Mouse (Mus musculus): ENCODE data around the gene Ciz1. TPM values are rescaled to one million over a fixed set of nuclear protein-coding genes. Genes with fewer than 3 reads are reported as not detected.

The Ciz1 gene
- polyA plus RNA-seq (2016; fragmentation: Nextera tagmentation; extraction: Ambion mirVana), result 61.5 TPM in 2 replicates

DNA sequence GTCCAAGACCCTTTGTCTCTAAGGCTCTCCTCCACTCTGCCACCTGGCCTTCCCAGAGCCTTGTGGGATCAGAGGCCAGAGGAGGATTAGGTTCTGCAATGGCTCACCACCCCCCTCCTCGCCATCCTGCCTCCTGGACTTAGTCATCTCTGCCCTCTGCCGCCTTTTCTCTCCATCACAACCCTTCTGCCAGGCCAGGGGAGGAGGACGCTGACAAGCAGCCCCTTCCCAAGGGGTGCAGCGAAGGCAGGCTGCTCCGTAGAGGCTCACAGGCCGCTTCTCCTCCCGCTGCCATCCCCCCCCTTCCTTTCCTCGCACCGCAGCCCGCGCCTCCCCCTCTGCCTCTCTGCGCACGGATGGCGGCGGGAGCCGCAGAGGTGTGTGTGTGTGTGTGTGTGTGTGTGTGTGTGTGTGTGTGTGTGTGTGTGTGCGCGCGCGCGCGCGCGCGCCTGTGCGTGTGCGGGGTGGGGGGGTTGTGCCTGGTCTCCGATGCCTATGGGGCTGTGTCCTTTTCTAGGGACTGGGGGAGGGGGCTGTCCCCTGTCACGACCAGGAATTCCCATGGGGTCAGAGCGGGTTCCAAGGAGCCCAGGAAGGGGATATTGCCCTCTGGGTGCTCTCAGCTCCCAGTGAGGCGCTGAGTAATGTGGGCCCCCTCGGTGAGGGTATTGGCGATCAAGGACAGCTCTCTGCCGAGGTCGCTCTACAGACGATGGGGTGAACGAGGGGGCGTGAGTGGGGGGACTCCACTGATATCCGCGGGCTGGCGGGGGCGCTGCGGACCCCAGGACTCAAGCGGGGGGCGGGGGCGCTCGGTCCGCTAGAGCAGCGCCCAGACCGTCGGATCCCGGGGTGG, at the start of gene Ciz1:
Gene Ciz1, plus strand, starts transcription at position 177 of the 856 bp plus-strand sequence.
- peaks cover 35% of the 10 kb centered on the region for H3K27me3 ChIP-seq
- H3K9ac ChIP-seq (replicated peaks), result peak within 1 kb of the TSS; percentile 76
- WGBS, result 2% methylated on average over 34 of the region's 52 CpGs
- peak within 1 kb of the TSS; percentile 86 for H3K27ac ChIP-seq (replicated peaks)
- H3K4me2 ChIP-seq (replicated peaks), result peak within 1 kb of the TSS; percentile 78
- H3K36me3 ChIP-seq, result no peaks in the 10 kb centered on the region
- H3K4me1 ChIP-seq, result peaks cover 26% of the 10 kb centered on the region
- peak; percentile 53 for ATAC-seq (ENCODE audit: low FRiP score, low read depth)
- H3K4me3 ChIP-seq, result peak within 1 kb of the TSS; percentile 54
- no peaks in the 10 kb centered on the region for H3K9me3 ChIP-seq

DNA sequence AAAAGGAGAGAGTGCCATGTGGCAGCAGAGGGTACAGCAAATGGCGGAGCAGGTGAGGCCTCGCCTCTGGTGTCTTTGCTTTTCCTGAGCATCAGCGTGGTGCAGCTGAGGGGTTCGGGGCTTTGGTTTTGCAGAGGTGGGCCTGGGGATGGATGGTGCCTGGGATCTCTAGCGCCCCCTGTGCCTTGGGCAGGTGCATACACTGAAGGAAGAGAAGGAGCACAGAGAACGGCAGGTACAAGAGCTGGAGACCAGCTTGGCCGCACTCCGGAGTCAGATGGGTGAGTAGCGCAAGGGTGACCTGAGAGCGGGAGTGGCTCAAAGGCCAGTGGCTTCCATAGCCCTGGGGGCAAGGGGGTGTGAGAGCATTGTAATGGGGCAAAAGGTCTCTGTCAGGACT, 49.2 kb upstream of the Ciz1 start:
- no peak overlapping the region for H3K9ac ChIP-seq (replicated peaks)
- H3K27ac ChIP-seq (replicated peaks), result no peak overlapping the region
- peaks cover 84% of the 10 kb centered on the region for H3K36me3 ChIP-seq
- no peaks in the 10 kb centered on the region for H3K27me3 ChIP-seq
- 89% methylated on average over 10 of the region's 10 CpGs for WGBS
- H3K4me1 ChIP-seq, result no peaks in the 10 kb centered on the region; the same call in 1 of the 2 replicates
- H3K4me3 ChIP-seq, result no peak overlapping the region
- ATAC-seq (ENCODE audit: low FRiP score, low read depth), result no peak
- H3K9me3 ChIP-seq, result no peaks in the 10 kb centered on the region
- H3K4me2 ChIP-seq (replicated peaks), result no peak overlapping the region

DNA sequence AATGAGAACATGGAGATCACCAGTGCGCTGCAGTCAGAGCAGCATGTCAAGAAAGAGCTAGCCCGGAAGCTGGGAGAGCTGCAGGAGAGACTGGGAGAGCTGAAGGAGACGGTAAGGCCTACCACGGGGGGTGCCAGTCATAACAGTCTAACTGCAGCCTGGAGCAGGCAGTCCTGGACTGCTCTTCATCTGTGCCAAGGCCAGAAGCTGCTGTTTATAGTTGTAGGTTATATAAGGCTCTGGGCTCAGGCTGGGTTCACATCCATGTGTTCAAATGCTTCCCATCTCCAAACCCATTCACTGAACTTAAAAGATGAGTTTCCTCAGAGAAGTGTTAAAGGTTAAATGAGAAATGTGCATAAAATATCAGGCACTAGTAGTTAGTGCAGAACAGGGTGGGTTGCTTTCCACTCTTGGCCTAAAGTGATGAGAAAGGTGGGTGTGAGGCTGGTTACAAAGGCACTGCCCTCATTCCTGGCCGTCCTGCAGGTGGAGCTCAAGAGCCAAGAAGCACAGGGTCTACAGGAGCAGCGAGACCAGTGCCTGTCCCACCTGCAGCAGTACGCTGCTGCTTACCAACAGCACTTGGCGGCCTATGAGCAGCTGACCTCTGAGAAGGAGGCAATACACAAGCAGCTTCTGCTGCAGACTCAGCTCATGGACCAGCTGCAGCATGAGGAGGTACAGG, 47.8 kb upstream of the Ciz1 start:
- no peak overlapping the region for H3K9ac ChIP-seq (replicated peaks)
- peaks cover 81% of the 10 kb centered on the region for H3K36me3 ChIP-seq

DNA sequence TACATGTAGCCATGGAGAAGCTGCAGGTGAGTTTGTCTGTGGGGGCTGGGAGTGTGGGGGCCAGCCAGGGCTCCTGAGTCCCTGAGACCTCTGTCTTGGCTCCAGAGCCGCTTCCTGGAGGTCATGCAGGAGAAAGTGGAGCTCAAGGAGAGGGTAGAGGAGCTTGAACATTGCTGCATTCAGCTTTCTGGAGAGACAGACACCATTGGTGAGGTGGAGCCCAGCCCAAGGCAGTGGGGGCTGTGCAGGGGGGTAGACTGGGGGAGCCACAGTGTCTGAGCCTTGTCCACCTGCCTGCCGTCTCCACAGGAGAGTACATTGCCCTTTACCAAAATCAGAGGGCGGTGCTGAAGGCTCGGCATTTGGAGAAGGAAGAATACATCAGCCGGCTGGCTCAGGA, 46.5 kb upstream of the Ciz1 start:
- 89% methylated on average over 5 of the region's 5 CpGs for WGBS
- H3K4me2 ChIP-seq (replicated peaks), result no peak overlapping the region
- H3K9me3 ChIP-seq, result no peaks in the 10 kb centered on the region
- no peak overlapping the region for H3K4me3 ChIP-seq
- no peak overlapping the region for H3K27ac ChIP-seq (replicated peaks)
- ATAC-seq (ENCODE audit: low FRiP score, low read depth), result no peak
- H3K4me1 ChIP-seq, result no peaks in the 10 kb centered on the region; the same call in 1 of the 2 replicates
- H3K27me3 ChIP-seq, result 0 out of 2 replicates have a peak, but pooled peaks cover 5% of the 10 kb centered on the region
- peaks cover 80% of the 10 kb centered on the region for H3K36me3 ChIP-seq
- H3K9ac ChIP-seq (replicated peaks), result no peak overlapping the region

More for the DNA sequence above, 47.8 kb upstream of the Ciz1 start:
- H3K27ac ChIP-seq (replicated peaks), result no peak overlapping the region
- WGBS, result 57% methylated on average over 8 of the region's 8 CpGs
- no peaks in the 10 kb centered on the region for H3K27me3 ChIP-seq
- H3K4me2 ChIP-seq (replicated peaks), result no peak overlapping the region
- no peaks in the 10 kb centered on the region for H3K9me3 ChIP-seq
- 0 out of 2 replicates have a peak, but pooled peaks have one; percentile 34 for ATAC-seq (ENCODE audit: low FRiP score, low read depth)
- no peak overlapping the region for H3K4me3 ChIP-seq
- no peaks in the 10 kb centered on the region; the same call in 1 of the 2 replicates for H3K4me1 ChIP-seq

- H3K4me1 ChIP-seq, result peaks cover 2% of the 10 kb centered on the region
- 0 out of 2 replicates have a peak, but pooled peaks cover 10% of the 10 kb centered on the region for H3K27me3 ChIP-seq
- H3K4me3 ChIP-seq, result no peak overlapping the region
- H3K9me3 ChIP-seq, result no peaks in the 10 kb centered on the region
- peaks cover 76% of the 10 kb centered on the region for H3K36me3 ChIP-seq
- no peak for ATAC-seq (ENCODE audit: low FRiP score, low read depth)
- H3K27ac ChIP-seq (replicated peaks), result no peak overlapping the region
- no peak overlapping the region for H3K4me2 ChIP-seq (replicated peaks)
- no peak overlapping the region for H3K9ac ChIP-seq (replicated peaks)
- WGBS, result 83% methylated on average over 9 of the region's 9 CpGs
Observed at GRCm38 (mm10) chr2:32306176-32306575, 46.0 kb upstream of the Ciz1 start.

- H3K4me2 ChIP-seq (replicated peaks), result no peak overlapping the region
- no peak for ATAC-seq (ENCODE audit: low FRiP score, low read depth)
- H3K9me3 ChIP-seq, result no peaks in the 10 kb centered on the region
- 85% methylated on average over 6 of the region's 6 CpGs for WGBS
- H3K4me1 ChIP-seq, result peaks cover 14% of the 10 kb centered on the region
- H3K36me3 ChIP-seq, result peaks cover 69% of the 10 kb centered on the region
- no peak overlapping the region for H3K9ac ChIP-seq (replicated peaks)
- no peak overlapping the region for H3K27ac ChIP-seq (replicated peaks)
- peaks cover 21% of the 10 kb centered on the region for H3K27me3 ChIP-seq
- no peak overlapping the region for H3K4me3 ChIP-seq
Observed at GRCm38 (mm10) chr2:32307247-32307798, 44.8 kb upstream of the Ciz1 start.

GRCm38 (mm10) chr2:32307941-32308760, 44.0 kb upstream of the Ciz1 start:
- WGBS, result 48% methylated on average over 8 of the region's 8 CpGs

DNA sequence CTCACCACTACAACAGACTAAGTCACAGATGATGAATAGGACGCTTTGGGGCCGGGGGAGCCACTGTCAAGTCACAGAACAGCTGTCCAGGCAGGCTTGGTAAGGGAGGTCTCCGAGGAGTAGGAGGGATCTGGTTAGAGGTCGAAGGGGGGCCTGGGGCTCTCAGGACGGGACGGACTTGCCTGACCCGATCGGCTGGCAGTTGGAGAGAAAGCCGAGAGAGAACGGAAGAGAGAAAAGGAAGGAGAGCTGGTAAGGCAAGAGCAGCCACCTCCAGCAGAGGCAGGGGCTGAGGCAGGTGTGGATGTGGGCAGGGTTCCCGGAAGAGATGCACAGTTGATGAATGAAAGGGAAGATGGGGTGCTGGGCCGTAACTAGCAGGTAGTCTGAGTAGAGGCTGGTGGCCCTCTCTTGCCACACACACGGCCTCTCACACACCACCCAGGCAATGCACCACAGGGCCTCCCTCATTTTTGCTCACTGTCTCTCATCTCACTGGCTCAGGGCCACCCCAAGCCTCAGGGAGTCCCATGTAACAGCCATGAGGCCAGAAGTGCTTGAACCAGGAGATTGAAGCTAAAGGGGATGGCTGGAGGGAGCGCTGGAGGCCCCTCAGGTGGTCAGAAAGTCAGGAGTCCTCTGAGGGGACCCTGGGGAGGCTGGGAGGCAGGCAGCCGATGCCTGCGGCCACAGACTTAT, 43.1 kb upstream of the Ciz1 start:
- Histone ChIP-seq H3K27me3 (peaks cover 36% of the 10 kb centered on the region), H3K9ac (replicated peaks) (no peak overlapping the region), H3K4me2 (replicated peaks) (no peak overlapping the region), H3K36me3 (peaks cover 52% of the 10 kb centered on the region), H3K4me3 (no peak overlapping the region), H3K4me1 (peaks cover 19% of the 10 kb centered on the region), H3K27ac (replicated peaks) (no peak overlapping the region), H3K9me3 (no peaks in the 10 kb centered on the region)
- 91% methylated on average over 16 of the region's 16 CpGs for WGBS
- ATAC-seq (ENCODE audit: low FRiP score, low read depth), result no peak

More at GRCm38 (mm10) chr2:32307941-32308760, 44.0 kb upstream of the Ciz1 start:
- no peak for ATAC-seq (ENCODE audit: low FRiP score, low read depth)
- Histone ChIP-seq H3K27ac (replicated peaks) (no peak overlapping the region), H3K4me2 (replicated peaks) (no peak overlapping the region), H3K27me3 (peaks cover 29% of the 10 kb centered on the region), H3K9ac (replicated peaks) (no peak overlapping the region), H3K4me3 (no peak overlapping the region), H3K9me3 (no peaks in the 10 kb centered on the region), H3K36me3 (peaks cover 60% of the 10 kb centered on the region), H3K4me1 (peaks cover 19% of the 10 kb centered on the region)

DNA sequence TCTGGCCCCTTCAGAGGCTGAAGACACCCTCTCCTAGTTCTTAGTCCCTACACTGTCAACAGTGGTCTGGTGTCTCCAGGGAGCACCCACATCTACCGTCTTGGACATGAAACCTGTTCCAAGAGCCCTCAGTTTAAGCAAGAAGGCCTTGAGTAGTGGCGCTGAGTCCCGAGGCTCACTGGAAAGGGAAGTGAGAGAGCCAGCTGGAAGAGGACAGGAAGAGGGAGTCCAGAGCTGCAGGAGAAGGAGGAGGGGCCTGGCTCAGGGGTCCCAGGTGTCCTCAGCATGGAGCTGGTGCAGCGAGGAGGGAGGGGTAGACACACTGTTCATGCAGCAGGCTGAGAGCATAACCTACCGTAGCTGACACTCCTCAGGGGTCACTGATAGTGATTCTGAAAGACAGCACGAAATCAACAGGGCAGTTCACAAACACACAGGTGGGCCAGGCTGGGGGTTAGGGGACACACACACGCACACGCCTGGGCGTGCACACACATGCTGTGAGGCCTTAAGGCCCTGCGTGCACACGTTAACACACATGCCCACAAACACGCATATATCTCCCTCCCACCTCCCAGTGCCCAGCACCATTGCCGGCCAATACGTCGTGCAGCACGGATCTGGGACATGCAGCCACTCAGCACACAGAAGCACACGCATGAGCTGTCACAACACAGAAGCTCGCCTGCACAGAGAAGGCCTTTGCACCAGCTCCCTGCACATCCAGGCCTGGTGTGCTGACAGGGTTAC, 41.9 kb upstream of the Ciz1 start:
- no peak overlapping the region for H3K27ac ChIP-seq (replicated peaks)
- H3K4me1 ChIP-seq, result peaks cover 19% of the 10 kb centered on the region
- peaks cover 40% of the 10 kb centered on the region for H3K36me3 ChIP-seq
- no peak overlapping the region for H3K4me3 ChIP-seq
- peaks cover 45% of the 10 kb centered on the region for H3K27me3 ChIP-seq
- H3K4me2 ChIP-seq (replicated peaks), result no peak overlapping the region
- no peak overlapping the region for H3K9ac ChIP-seq (replicated peaks)
- WGBS, result 89% methylated on average over 18 of the region's 18 CpGs
- H3K9me3 ChIP-seq, result no peaks in the 10 kb centered on the region
- no peak for ATAC-seq (ENCODE audit: low FRiP score, low read depth)

- H3K36me3 ChIP-seq, result peaks cover 26% of the 10 kb centered on the region
- ATAC-seq (ENCODE audit: low FRiP score, low read depth), result 0 out of 2 replicates have a peak, but pooled peaks have one; percentile 35
- H3K4me1 ChIP-seq, result peaks cover 28% of the 10 kb centered on the region
- peaks cover 59% of the 10 kb centered on the region for H3K27me3 ChIP-seq
- H3K4me2 ChIP-seq (replicated peaks), result peak overlapping the region; percentile 100
- no peaks in the 10 kb centered on the region for H3K9me3 ChIP-seq
- H3K9ac ChIP-seq (replicated peaks), result peak overlapping the region; percentile 83
- no peak overlapping the region for H3K27ac ChIP-seq (replicated peaks)
- peak overlapping the region; percentile 65 for H3K4me3 ChIP-seq
- WGBS, result 10% methylated on average over 40 of the region's 42 CpGs
Observed at GRCm38 (mm10) chr2:32311443-32312317, 40.4 kb upstream of the Ciz1 start.

Data from midbrain, embryonic 12.5 days (tissue).